Mouse (Mus musculus): ENCODE results near the gene Mrgprf.

Mrgprf gene

GRCm38 (mm10) chr7:145300321-145301007, at the start of gene Mrgprf:
Gene Mrgprf, plus strand, starts transcription at chr7:145300828.
- DNase-seq (ENCODE audit: low read depth, low spot score), result no peak

- DNase-seq (ENCODE audit: low read depth, low spot score), result peak; percentile 73
Measured at GRCm38 (mm10) chr7:145252715-145253476, 47.7 kb upstream of the Mrgprf start.

GRCm38 (mm10) chr7:145253986-145254630, 46.5 kb upstream of the Mrgprf start:
- DNase-seq (ENCODE audit: low read depth, low spot score), result peak; percentile 62

GRCm38 (mm10) chr7:145256092-145256491, 44.5 kb upstream of the Mrgprf start:
- no peak for DNase-seq (ENCODE audit: low read depth, low spot score)

- no peak for DNase-seq (ENCODE audit: low read depth, low spot score)
Measured at GRCm38 (mm10) chr7:145264202-145264601, 36.4 kb upstream of the Mrgprf start.

- no peak for DNase-seq (ENCODE audit: low read depth, low spot score)
Measured at GRCm38 (mm10) chr7:145266011-145266410, 34.6 kb upstream of the Mrgprf start.

GRCm38 (mm10) chr7:145268890-145269289, 31.7 kb upstream of the Mrgprf start:
- DNase-seq (ENCODE audit: low read depth, low spot score), result no peak

GRCm38 (mm10) chr7:145270955-145271354, 29.7 kb upstream of the Mrgprf start:
- no peak for DNase-seq (ENCODE audit: low read depth, low spot score)

- no peak for DNase-seq (ENCODE audit: low read depth, low spot score)
Measured at GRCm38 (mm10) chr7:145275488-145275887, 25.1 kb upstream of the Mrgprf start.

GRCm38 (mm10) chr7:145281396-145281795, 19.2 kb upstream of the Mrgprf start:
- DNase-seq (ENCODE audit: low read depth, low spot score), result peak; percentile 56

- no peak for DNase-seq (ENCODE audit: low read depth, low spot score)
Measured at GRCm38 (mm10) chr7:145283041-145283440, 17.6 kb upstream of the Mrgprf start.

GRCm38 (mm10) chr7:145283487-145284187, 17.0 kb upstream of the Mrgprf start, which contains the start of gene Tpcn2:
Gene Tpcn2, minus strand, starts transcription at chr7:145284011.
- DNase-seq (ENCODE audit: low read depth, low spot score), result peak; percentile 98

- DNase-seq (ENCODE audit: low read depth, low spot score), result no peak
Measured at GRCm38 (mm10) chr7:145284293-145284692, 16.3 kb upstream of the Mrgprf start.

GRCm38 (mm10) chr7:145285476-145285875, 15.2 kb upstream of the Mrgprf start:
- peak; percentile 95 for DNase-seq (ENCODE audit: low read depth, low spot score)

- no peak for DNase-seq (ENCODE audit: low read depth, low spot score)
Measured at GRCm38 (mm10) chr7:145287410-145287809, 13.2 kb upstream of the Mrgprf start.

- peak; percentile 81 for DNase-seq (ENCODE audit: low read depth, low spot score)
Measured at GRCm38 (mm10) chr7:145289302-145289701, 11.3 kb upstream of the Mrgprf start.

GRCm38 (mm10) chr7:145291847-145292246, 8.8 kb upstream of the Mrgprf start:
- no peak for DNase-seq (ENCODE audit: low read depth, low spot score)

GRCm38 (mm10) chr7:145292726-145293125, 7.9 kb upstream of the Mrgprf start:
- no peak for DNase-seq (ENCODE audit: low read depth, low spot score)

GRCm38 (mm10) chr7:145293859-145294258, 6.8 kb upstream of the Mrgprf start:
- DNase-seq (ENCODE audit: low read depth, low spot score), result peak; percentile 67

- no peak for DNase-seq (ENCODE audit: low read depth, low spot score)
Measured at GRCm38 (mm10) chr7:145298666-145299490, 1.8 kb upstream of the Mrgprf start.
